ENCODE assay signal across 17 mouse cellular contexts in genomic region chr10:75339377-75339776, GRCm38 (mm10).
"Had no signal": no experiment of that assay in that cellular context is flagged by ENCODE, and none has a peak within 500 bp of the region (broad histone marks: within the 10 kb centered on the region; RNA-seq: fewer than 3 reads in every experiment).

No protein-coding gene starts in this region.

- H3K4me1 ChIP-seq: liver, embryonic 13.5 days; midbrain, embryonic 13.5 days; midbrain, embryonic 15.5 days; neural tube, embryonic 12.5 days; stomach, embryonic 15.5 days had no signal

- ATAC-seq: liver, postnatal 0 days; midbrain, embryonic 13.5 days; midbrain, embryonic 15.5 days had no signal

- H3K4me2 ChIP-seq: liver, embryonic 11.5 days; liver, embryonic 13.5 days; liver, embryonic 15.5 days; lung, embryonic 15.5 days; midbrain, embryonic 11.5 days; midbrain, embryonic 13.5 days; midbrain, embryonic 15.5 days; neural tube, embryonic 12.5 days; stomach, embryonic 15.5 days had no signal

- H3K4me3 ChIP-seq: liver, embryonic 13.5 days; liver, embryonic 15.5 days; lung, embryonic 15.5 days; midbrain, embryonic 13.5 days; midbrain, embryonic 15.5 days; neural tube, embryonic 12.5 days; stomach, embryonic 15.5 days had no signal

- H3K9me3 ChIP-seq: liver, embryonic 13.5 days; liver, embryonic 15.5 days; lung, embryonic 15.5 days; midbrain, embryonic 13.5 days; midbrain, embryonic 15.5 days; neural tube, embryonic 12.5 days; stomach, embryonic 15.5 days had no signal

- H3K27me3 ChIP-seq: liver, embryonic 13.5 days; liver, embryonic 15.5 days; lung, embryonic 15.5 days; midbrain, embryonic 13.5 days; midbrain, embryonic 15.5 days; neural tube, embryonic 12.5 days; stomach, embryonic 15.5 days had no signal

- H3K36me3 ChIP-seq: liver, embryonic 13.5 days; liver, embryonic 15.5 days; lung, embryonic 15.5 days; midbrain, embryonic 13.5 days; midbrain, embryonic 15.5 days; neural tube, embryonic 12.5 days; stomach, embryonic 15.5 days had no signal

- DNase-seq: liver, embryonic 13.5 days; liver, postnatal 0 days; lung, postnatal 14 days; right cerebral cortex, postnatal 14 days; thymus, adult 2 months; thymus, postnatal 25 days; thymus, postnatal 4 days had no signal

- H3K9ac ChIP-seq: liver, embryonic 13.5 days; liver, embryonic 15.5 days; liver, postnatal 0 days; lung, embryonic 15.5 days; midbrain, embryonic 13.5 days; midbrain, embryonic 15.5 days; neural tube, embryonic 12.5 days; stomach, embryonic 15.5 days had no signal

- H3K27ac ChIP-seq: liver, embryonic 13.5 days; liver, embryonic 15.5 days; lung, embryonic 15.5 days; macrophage; midbrain, embryonic 13.5 days; midbrain, embryonic 15.5 days; neural tube, embryonic 12.5 days; stomach, embryonic 15.5 days; stomach, postnatal 0 days had no signal
